ENCODE assay signal across 8 mouse cellular contexts in genomic region chrX:150813464-150814138, GRCm38 (mm10). TPM values are rescaled to one million over a fixed set of nuclear protein-coding genes. Genes with fewer than 3 reads are reported as not detected.
A peak's percentile ranks its signal among the peaks of the same experiment; 100 is the strongest.
DNase-seq lines count a peak whose midpoint lies in the region; ATAC-seq lines count a peak whose summit lies in the region.

No protein-coding gene starts in this region.

- H3K9me3 ChIP-seq in forebrain, embryonic 13.5 days (replicated peaks): no peaks in the 10 kb centered on the region

- peak; percentile 71 for ATAC-seq in forebrain, embryonic 13.5 days

- WGBS in forebrain, embryonic 13.5 days: 29% methylated on average over 16 of the region's 16 CpGs

- DNase-seq in CD4-positive, CD25-positive, alpha-beta regulatory T cell, adult 2 months (ENCODE audit: low read depth, low spot score): peak; percentile 25
- DNase-seq in adrenal gland, postnatal 36 days: peak; percentile 49 to 60
- DNase-seq in heart, postnatal 4 days: peak; percentile 77
- peak; percentile 11 for DNase-seq in layer of hippocampus, adult 9-11 months
- DNase-seq in lung, postnatal 25 days (ENCODE audit: low spot score): peak; percentile 1
- peak; percentile 47 for DNase-seq in retina, postnatal 1 day
- DNase-seq in Muller cell, postnatal 12 days (ENCODE audit: inconsistent ontology term): no peak

- H3K36me3 ChIP-seq in forebrain, embryonic 13.5 days (ENCODE audit: poor library complexity, severe bottlenecking): peaks cover 30% of the 10 kb centered on the region

- H3K9ac ChIP-seq in forebrain, embryonic 13.5 days: peak overlapping the region; percentile 56

- H3K27me3 ChIP-seq in forebrain, embryonic 13.5 days: no peaks in the 10 kb centered on the region

- H3K4me1 ChIP-seq in forebrain, embryonic 13.5 days: 0 out of 2 replicates have a peak, but pooled peaks cover 5% of the 10 kb centered on the region

- H3K27ac ChIP-seq in forebrain, embryonic 13.5 days: peak overlapping the region; percentile 72

- H3K4me3 ChIP-seq in forebrain, embryonic 13.5 days: peak overlapping the region; percentile 48

- H3K4me2 ChIP-seq in forebrain, embryonic 13.5 days: peak overlapping the region; percentile 58

RNA-seq across cellular contexts. Expression of gene Maged2, which starts 0.5 kb away (rescaled TPM):
- 100 to 1,000 TPM in 1 of 2 experiments, 10 to 100 TPM in 1; 89.1 to 126 TPM for total RNA-seq in adrenal gland, postnatal 36 days (2021)
- 248 and 257 TPM in 2 replicates for polyA plus RNA-seq in forebrain, embryonic 13.5 days (2015; fragmentation: Nextera tagmentation; extraction: Ambion mirVana)
- total RNA-seq in heart, postnatal 4 days (2021): 100 to 1,000 TPM; 206 to 207 TPM
